Mouse (Mus musculus) limb, embryonic 12.5 days (tissue): Measurements from ENCODE around the gene Col4a4. TPM values are rescaled to one million over a fixed set of nuclear protein-coding genes. Genes with fewer than 3 reads are reported as not detected.

ENCODE experiments used
- ATAC-seq: fragments of 200-750 bp; cut with Nextera tagmentation; 2 replicates; pipeline ENCODE4 v1.8.0; 2017; ENCODE audit warnings: low read depth, moderate TSS enrichment; ENCODE audit not compliant: insufficient number of reproducible peaks, insufficient read depth, low FRiP score, low TSS enrichment
- H3K27ac ChIP-seq: fragments of 300-500 bp; sonication (generic); 2 replicates; pipeline ENCODE4 v1.5.1; 2016; ENCODE audit warnings: mild to moderate bottlenecking, moderate library complexity
- H3K27me3 ChIP-seq: fragments of 300-500 bp; sonication (generic); 2 replicates; pipeline ENCODE4 v1.6.1; 2016; ENCODE audit warnings: mild to moderate bottlenecking, moderate library complexity
- H3K36me3 ChIP-seq: fragments of 300-500 bp; sonication (generic); 2 replicates; pipeline ENCODE4 v1.6.1; 2016; ENCODE audit warnings: mild to moderate bottlenecking, moderate library complexity
- H3K4me1 ChIP-seq: fragments of 300-500 bp; sonication (generic); replicated peaks from 2 replicates; pipeline ENCODE4 v1.6.1; 2016
- H3K4me2 ChIP-seq: fragments of 300-500 bp; sonication (generic); 2 replicates; pipeline ENCODE4 v1.6.1; 2016; ENCODE audit warnings: mild to moderate bottlenecking, moderate library complexity
- H3K4me3 ChIP-seq: fragments of 300-500 bp; sonication (generic); replicated peaks from 2 replicates; pipeline ENCODE4 v1.5.1; 2016; ENCODE audit warnings: mild to moderate bottlenecking
- H3K9ac ChIP-seq: fragments of 300-500 bp; sonication (generic); replicated peaks from 2 replicates; pipeline ENCODE4 v1.6.1; 2016; ENCODE audit warnings: mild to moderate bottlenecking, moderate library complexity
- H3K9me3 ChIP-seq: fragments of 300-500 bp; sonication (generic); 2 replicates; pipeline ENCODE4 v1.6.1; 2016; ENCODE audit warnings: mild to moderate bottlenecking, moderate library complexity
- WGBS: fragments of 180-500 bp; shearing (Covaris S2); methylation state at CpG from one replicate; pipeline ENCODE4 v1.1.7; 2016; 5-methylcytosine and 5-hydroxymethylcytosine counted together
- polyA plus RNA-seq: library from polyadenylated mRNA; unstranded; fragments of >200 nt; fragmentation: Nextera tagmentation; extraction: Ambion mirVana; gene quantifications from 2 replicates; pipeline ENCODE4 v1.2.1, GENCODE M21; 2016

Gene Col4a4
- polyA plus RNA-seq, 1 experiment from 2014 or later = 0.06 TPM

DNA sequence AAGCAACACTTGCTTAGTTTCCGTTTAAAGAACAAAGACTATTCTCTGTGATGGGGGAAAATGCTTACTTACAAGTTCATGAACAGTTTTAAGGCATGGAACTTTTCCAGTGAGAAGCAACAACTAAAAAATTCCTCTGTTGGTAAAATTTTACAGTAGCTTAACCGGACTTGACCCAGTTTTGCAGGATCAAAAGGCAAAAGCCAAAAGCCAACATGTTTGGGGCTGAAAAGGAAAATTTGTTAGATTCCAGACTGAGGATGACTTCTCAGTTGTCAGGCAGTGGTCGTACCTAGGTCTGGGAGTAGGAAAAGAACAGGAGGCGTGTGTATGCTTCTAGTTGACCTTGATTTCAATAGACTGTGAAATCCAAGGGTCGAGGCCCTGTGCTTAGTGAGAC is 31.4 kb upstream of the Col4a4 start:
- H3K9me3 ChIP-seq = no peaks in the 10 kb centered on the region
- H3K4me2 ChIP-seq = no peak overlapping the region
- no peaks in the 10 kb centered on the region for H3K36me3 ChIP-seq
- no peak for ATAC-seq
- no peak overlapping the region for H3K27ac ChIP-seq
- no peaks in the 10 kb centered on the region for H3K27me3 ChIP-seq
- H3K9ac ChIP-seq = no peak overlapping the region
- H3K4me3 ChIP-seq = no peak overlapping the region
- H3K4me1 ChIP-seq = no peaks in the 10 kb centered on the region
- whole genome bisulfite sequencing = 73% methylated on average over 5 of the region's 5 CpGs

DNA sequence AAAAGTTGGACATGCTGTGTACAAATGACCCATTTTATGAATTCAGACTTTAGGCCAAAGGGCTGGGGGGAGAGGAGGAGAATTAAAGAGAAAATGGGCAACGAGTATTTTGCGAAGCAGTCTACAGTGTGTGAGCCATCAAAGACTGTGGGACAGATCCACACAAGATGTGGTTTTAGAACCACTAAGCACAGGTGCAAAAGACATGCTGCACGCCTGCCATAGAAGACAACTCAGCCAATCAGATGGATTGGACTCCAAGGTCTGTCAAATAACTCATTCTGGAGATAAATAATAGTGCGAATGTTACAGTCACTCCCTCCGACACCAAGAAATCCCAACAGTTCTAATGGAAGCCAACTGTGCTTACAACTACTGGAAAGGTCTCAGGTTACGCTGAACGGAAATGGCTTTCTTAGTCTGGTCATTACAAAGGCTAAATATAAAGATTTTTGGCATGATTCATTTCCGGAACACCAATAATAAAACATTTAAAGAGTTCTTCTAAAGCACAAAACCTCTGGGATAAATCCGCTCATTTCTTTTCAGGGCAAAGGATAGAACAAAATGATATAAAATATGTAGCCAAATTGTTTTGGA is 25.5 kb upstream of the Col4a4 start:
- Histone ChIP-seq H3K9me3 (no peaks in the 10 kb centered on the region), H3K27me3 (no peaks in the 10 kb centered on the region), H3K27ac (no peak overlapping the region), H3K4me1 (peaks cover 7% of the 10 kb centered on the region), H3K4me3 (no peak overlapping the region), H3K36me3 (no peaks in the 10 kb centered on the region), H3K9ac (no peak overlapping the region), H3K4me2 (no peak overlapping the region)
- 58% methylated on average over 9 of the region's 9 CpGs for WGBS
- no peak; the same call in 1 of the 2 replicates for ATAC-seq

DNA sequence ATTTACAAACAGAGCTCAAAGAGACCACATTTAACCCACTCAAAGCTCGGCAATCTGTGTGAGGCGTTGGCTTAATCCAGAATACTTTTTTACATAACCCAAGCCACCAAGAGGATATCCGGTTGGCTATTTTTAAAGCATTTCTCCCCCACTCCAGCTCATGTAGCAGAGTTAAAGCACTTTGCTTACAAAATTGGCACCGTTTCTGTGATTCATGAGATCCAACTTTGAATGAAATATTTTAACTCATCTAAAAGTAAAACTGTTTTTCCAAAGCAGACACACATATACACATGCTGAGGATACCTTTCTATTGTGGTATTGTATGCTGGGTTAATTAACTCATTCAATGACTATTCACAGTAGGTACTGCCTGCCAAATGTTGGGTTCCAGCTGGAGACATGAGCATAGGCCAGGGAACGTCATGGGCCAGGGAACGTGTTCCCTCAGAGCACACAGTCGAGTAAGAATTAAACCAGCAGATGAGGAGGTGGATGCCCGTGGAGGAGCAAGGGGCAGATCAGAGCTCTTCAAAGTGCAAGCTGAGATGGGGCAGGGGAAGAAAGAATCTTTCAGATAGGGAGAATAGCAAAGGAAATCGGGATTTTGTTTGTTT is 22.1 kb upstream of the Col4a4 start:
- H3K27me3 ChIP-seq = no peaks in the 10 kb centered on the region
- H3K4me2 ChIP-seq = no peak overlapping the region
- H3K9ac ChIP-seq = no peak overlapping the region
- no peak overlapping the region for H3K27ac ChIP-seq
- H3K4me3 ChIP-seq = no peak overlapping the region
- H3K9me3 ChIP-seq = no peaks in the 10 kb centered on the region
- no peak for ATAC-seq
- H3K4me1 ChIP-seq = peaks cover 7% of the 10 kb centered on the region
- WGBS = 78% methylated on average over 9 of the region's 9 CpGs
- H3K36me3 ChIP-seq = no peaks in the 10 kb centered on the region

DNA sequence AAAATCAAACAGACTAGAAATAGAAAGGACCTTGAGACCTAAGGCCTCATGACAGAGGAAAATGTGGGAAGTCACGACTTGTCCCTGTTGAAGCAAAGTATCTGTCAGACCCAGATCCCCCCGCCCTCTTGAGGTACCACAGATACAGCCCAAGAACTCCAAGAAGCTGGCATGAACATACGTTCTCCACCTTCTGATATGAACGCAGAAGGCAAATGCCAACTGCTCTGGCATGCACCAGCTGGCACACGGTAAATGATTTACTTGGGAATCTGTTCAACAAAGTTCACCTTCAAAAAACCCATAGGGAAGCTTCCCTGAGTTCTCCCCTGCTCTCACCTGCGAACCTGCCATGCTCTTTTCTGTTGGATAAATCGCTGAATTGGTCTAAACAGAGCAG is 19.2 kb upstream of the Col4a4 start:
- Histone ChIP-seq H3K36me3 (no peaks in the 10 kb centered on the region), H3K4me3 (no peak overlapping the region), H3K27me3 (no peaks in the 10 kb centered on the region), H3K9ac (no peak overlapping the region), H3K4me2 (no peak overlapping the region), H3K27ac (no peak overlapping the region), H3K4me1 (no peaks in the 10 kb centered on the region), H3K9me3 (no peaks in the 10 kb centered on the region)
- no peak for ATAC-seq
- WGBS = 85% methylated on average over 7 of the region's 7 CpGs

DNA sequence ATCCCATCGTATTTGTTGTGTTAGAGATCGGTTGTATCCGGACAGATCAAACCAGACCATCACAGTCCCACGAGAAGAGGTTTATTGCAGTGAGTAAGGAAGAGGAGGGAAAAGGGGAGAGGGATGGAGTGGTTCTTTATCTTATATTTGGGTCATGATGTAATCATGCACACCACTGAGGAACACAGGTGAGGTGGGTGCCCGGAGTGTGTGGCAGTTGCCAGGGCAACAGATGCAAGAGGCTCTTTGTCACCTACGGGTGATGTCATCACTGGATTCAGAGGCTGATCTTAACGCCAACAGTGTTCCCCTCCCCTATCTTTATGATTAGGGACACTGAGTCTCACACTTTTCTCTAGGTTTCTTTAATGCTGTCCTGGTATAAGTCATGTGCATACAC is 18.7 kb upstream of the Col4a4 start:
- ATAC-seq = no peak
- H3K36me3 ChIP-seq = no peaks in the 10 kb centered on the region
- no peak overlapping the region for H3K9ac ChIP-seq
- no peaks in the 10 kb centered on the region for H3K27me3 ChIP-seq
- H3K27ac ChIP-seq = no peak overlapping the region
- no peak overlapping the region for H3K4me2 ChIP-seq
- H3K4me3 ChIP-seq = no peak overlapping the region
- H3K9me3 ChIP-seq = no peaks in the 10 kb centered on the region
- H3K4me1 ChIP-seq = no peaks in the 10 kb centered on the region
- 83% methylated on average over 7 of the region's 7 CpGs for WGBS

DNA sequence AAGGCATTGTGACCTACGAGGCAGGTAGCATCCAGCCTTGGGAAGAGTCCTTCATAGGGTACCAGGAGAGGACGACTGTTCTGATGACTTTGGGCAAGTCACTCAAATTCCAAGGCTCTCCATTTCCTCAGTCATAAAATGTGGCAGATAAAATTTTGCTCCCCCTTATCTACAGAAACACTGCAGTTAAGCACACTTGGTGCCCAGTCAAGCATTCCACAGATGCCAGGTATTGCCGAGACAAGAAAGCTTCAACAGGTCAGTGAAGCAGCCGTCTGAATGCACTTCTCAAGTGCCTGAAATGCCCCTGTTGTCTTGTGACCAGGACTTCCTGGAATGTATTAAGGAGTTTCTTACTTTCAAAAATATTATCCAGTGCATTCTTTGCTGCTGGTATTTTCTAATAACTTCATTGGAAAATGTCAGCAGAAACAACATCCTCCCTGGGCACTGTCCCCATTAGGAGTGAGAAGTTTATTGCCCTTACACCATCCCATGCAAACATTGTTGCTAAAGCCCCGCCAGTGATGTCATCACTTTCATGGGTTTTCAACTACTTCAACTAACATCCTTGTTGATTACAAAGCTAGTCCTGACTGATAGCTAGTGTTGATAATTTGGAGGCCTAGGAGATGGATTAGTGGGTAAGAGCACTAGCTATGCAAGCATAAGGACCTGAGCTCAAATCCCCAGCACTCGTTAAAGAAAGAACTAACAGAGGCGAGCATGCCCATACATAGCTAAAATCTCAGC is 16.7 kb upstream of the Col4a4 start:
- H3K27ac ChIP-seq = no peak overlapping the region
- H3K9me3 ChIP-seq = no peaks in the 10 kb centered on the region
- H3K4me2 ChIP-seq = no peak overlapping the region
- WGBS = 73% methylated on average over 7 of the region's 7 CpGs
- H3K36me3 ChIP-seq = no peaks in the 10 kb centered on the region
- H3K4me1 ChIP-seq = no peaks in the 10 kb centered on the region
- no peak overlapping the region for H3K4me3 ChIP-seq
- H3K9ac ChIP-seq = no peak overlapping the region
- H3K27me3 ChIP-seq = no peaks in the 10 kb centered on the region
- no peak for ATAC-seq

DNA sequence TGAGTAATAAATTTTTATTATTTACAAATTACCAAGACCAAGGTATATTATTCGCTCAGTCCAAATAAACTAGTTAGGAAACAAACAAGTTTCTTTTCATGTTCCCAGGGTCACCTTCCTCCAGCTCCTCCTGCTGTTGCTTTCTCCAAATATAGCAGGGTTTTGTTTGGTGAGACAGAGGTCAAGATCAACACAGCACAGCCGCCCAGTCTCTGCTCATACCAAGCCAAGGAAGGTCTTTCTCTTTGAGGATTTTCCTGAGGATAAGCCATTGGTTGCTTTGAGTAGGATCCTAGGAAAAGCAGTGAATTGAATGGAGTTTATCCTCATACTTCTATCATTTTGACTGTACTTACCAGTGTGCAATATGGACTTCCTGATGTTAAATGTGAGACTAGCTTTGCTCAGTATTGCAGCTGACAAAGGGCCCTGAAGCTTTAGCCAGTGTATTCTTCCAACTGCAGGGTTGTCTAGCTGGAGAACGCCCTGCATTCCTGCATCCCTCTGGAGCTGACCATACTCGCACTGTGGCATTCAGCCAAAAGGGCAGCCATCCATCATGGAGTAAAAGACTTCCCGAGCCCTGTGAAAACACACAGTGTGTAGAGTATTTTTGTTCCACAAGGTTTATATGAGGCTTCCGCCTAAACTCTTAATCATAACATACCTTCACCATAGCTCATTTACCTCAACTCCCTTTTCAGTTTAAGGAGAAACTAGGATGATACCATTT is 10.4 kb upstream of the Col4a4 start:
- no peak overlapping the region for H3K9ac ChIP-seq
- H3K27ac ChIP-seq = no peak overlapping the region
- no peaks in the 10 kb centered on the region for H3K27me3 ChIP-seq
- WGBS = 68% methylated on average over 6 of the region's 6 CpGs
- H3K36me3 ChIP-seq = no peaks in the 10 kb centered on the region
- H3K4me1 ChIP-seq = no peaks in the 10 kb centered on the region
- no peak overlapping the region for H3K4me2 ChIP-seq
- H3K9me3 ChIP-seq = no peaks in the 10 kb centered on the region
- ATAC-seq = no peak
- H3K4me3 ChIP-seq = no peak overlapping the region

DNA sequence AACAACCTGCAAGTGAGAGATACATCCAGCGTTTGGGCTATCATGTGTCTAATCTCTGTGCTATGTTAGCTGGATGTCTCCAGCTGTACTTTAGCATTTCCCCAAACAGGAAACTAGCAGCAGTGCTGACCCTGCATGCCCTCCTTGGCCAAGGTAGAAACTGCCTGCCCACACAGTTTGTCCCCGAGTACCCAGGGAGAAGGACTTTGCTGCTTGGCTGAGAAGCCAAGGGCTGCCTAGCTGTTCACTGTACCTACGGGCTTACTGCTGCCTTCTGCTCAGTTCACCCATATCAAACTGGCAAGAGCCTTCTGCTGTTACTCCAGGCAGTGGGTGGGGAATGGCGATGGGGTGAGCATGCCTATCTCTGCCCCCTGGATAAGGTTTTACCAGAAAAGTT is 3.6 kb upstream of the Col4a4 start:
- no peak for ATAC-seq
- Histone ChIP-seq H3K4me1 (peaks cover 4% of the 10 kb centered on the region; the same call in 1 of the 2 replicates), H3K9ac (no peak overlapping the region), H3K9me3 (no peaks in the 10 kb centered on the region), H3K27me3 (peaks cover 27% of the 10 kb centered on the region), H3K4me2 (no peak overlapping the region), H3K27ac (no peak overlapping the region), H3K4me3 (no peak overlapping the region), H3K36me3 (no peaks in the 10 kb centered on the region)
- WGBS = 70% methylated on average over 4 of the region's 4 CpGs

DNA sequence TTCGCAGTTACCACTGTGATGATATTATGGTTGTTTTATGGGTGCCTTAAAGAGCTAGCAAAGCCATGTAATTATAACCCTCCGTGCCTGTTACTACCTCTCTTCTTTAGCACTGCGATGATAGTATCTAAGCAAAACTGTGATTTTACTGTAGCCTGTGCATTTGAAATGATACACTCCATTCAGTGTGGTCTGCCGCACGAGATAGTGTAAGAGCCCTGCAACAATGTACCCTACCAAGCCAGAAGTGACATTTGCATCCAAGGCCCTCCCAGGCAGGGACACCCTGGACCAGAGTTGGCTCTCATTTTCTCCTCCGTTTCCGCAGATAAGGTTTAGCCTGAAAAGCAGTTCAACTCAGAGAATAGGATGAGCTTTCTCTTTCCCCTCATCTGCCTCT is 668 bp downstream of the Col4a4 start:
- Histone ChIP-seq H3K9me3 (no peaks in the 10 kb centered on the region), H3K36me3 (no peaks in the 10 kb centered on the region), H3K4me2 (peak overlapping the region; percentile 75; the same call in 1 of the 2 replicates), H3K9ac (no peak overlapping the region), H3K27me3 (peaks cover 34% of the 10 kb centered on the region), H3K4me3 (no peak overlapping the region), H3K27ac (no peak overlapping the region), H3K4me1 (peaks cover 4% of the 10 kb centered on the region; the same call in 1 of the 2 replicates)
- WGBS = 70% methylated on average over 7 of the region's 7 CpGs
- no peak for ATAC-seq

DNA sequence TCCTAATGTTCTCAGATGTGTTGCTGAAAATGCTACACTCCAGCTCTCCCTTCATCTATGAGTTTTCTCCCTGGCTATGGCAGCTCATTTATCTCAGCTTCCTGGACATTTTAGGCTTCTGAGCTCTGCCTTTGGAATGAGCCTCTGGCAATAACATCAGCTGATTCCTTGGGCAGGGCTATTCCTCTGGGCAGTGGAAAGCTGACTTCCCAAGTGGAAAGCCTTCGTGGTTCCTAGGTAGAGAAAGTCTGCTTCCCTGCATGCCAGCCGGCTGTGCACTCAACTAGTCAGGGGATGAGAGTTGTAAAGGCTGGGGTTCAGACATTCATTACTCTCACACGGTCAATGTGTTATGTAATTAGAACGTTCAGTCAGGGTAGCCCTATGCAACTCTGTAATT is 8.3 kb downstream of the Col4a4 start:
- no peak overlapping the region for H3K27ac ChIP-seq
- WGBS = 62% methylated on average over 4 of the region's 4 CpGs
- no peaks in the 10 kb centered on the region for H3K36me3 ChIP-seq
- no peak overlapping the region for H3K4me3 ChIP-seq
- ATAC-seq = no peak
- H3K27me3 ChIP-seq = no peaks in the 10 kb centered on the region
- H3K9me3 ChIP-seq = no peaks in the 10 kb centered on the region
- H3K4me1 ChIP-seq = no peaks in the 10 kb centered on the region
- no peak overlapping the region for H3K4me2 ChIP-seq
- H3K9ac ChIP-seq = no peak overlapping the region

DNA sequence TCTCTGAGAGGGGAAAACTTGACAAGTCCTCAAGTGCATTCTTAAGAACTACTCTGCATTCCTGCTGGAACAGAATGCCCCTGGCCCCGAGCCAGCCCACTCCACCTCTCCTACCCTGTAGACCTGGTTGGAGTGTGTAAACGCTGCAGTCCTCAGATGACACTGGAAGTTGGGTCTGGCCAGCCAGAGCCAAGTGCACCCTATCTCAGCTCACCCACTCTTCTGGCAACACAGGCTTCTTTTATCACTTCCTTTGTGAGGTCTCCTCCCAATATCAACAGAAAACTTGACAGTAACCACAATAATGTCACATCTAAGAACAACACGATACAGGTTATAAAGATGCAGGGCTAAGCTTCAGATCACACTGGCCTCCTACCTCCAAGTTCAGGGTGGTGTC is 8.7 kb downstream of the Col4a4 start:
- Histone ChIP-seq H3K9ac (no peak overlapping the region), H3K4me1 (no peaks in the 10 kb centered on the region), H3K4me3 (no peak overlapping the region), H3K36me3 (no peaks in the 10 kb centered on the region), H3K9me3 (no peaks in the 10 kb centered on the region), H3K27me3 (no peaks in the 10 kb centered on the region), H3K27ac (no peak overlapping the region), H3K4me2 (no peak overlapping the region)
- ATAC-seq = no peak
- WGBS = 73% methylated on average over 3 of the region's 3 CpGs
